11 mouse cellular contexts compared by ENCODE assay signal in the genomic region with DNA sequence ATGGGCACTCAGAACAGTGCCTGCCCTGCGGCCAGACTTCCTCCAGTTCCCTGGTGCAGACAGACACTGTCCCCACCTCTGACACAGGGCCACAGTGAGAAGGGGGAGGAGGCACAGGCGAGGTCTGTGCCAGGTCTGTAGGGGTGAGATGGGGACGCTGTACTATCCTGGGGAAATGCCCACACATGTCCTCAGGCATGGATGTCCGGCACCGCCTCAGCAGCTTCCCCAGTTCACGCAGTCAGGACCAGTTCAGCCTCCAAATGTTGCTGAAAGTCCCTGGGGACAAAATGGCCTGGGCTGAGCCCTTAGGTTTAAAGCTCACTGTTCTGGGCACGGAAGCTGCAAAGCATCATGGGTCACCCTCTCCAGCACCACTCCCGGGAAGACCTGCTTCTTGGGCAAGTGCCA.
DNase-seq lines count a peak whose midpoint lies in the region; ATAC-seq and TF ChIP-seq lines count a peak whose summit lies in the region.
"Had no signal": no experiment of that assay in that cellular context is flagged by ENCODE, and none has a peak within 500 bp of the region (broad histone marks: within the 10 kb centered on the region; RNA-seq: fewer than 3 reads in every experiment).

No protein-coding gene starts in this region.

- H3K9me3 ChIP-seq in liver, postnatal 0 days (ENCODE audit: low read length) = no peaks in the 10 kb centered on the region
- H3K9me3 ChIP-seq in liver, embryonic 12.5 days (replicated peaks) = no peaks in the 10 kb centered on the region
- H3K9me3 ChIP-seq: limb, embryonic 12.5 days had no signal

- H3K27ac ChIP-seq in liver, postnatal 0 days (ENCODE audit: low read depth) = peak overlapping the region; percentile 69; the same call in 1 of the 2 replicates
- H3K27ac ChIP-seq in liver, embryonic 12.5 days = no peak overlapping the region
- H3K27ac ChIP-seq: limb, embryonic 12.5 days had no signal

- H3K4me3 ChIP-seq in liver, postnatal 0 days (ENCODE audit: low read depth, low read length) = no peak overlapping the region
- no peak overlapping the region for H3K4me3 ChIP-seq in liver, embryonic 12.5 days
- H3K4me3 ChIP-seq: limb, embryonic 12.5 days had no signal

- intact Hi-C loops in gastrocnemius, postnatal 14 days (cut with DNase I; ENCODE audit: low total_unique reads) = no loop called here

- TF ChIP-seq CTCF in liver, postnatal 0 days (IDR thresholded peaks at IDR 0.05; ENCODE audit: low read depth) = no peak

- no peak for ATAC-seq in liver, postnatal 0 days
- no peak for ATAC-seq in liver, embryonic 12.5 days

- DNase-seq in gastrocnemius, adult 18-20 months (ENCODE audit: low spot score) = peak; percentile 83
- no peak for DNase-seq in gastrocnemius, postnatal 10 days
- DNase-seq in liver, postnatal 0 days = no peak
- peak; percentile 44 for DNase-seq in gastrocnemius, postnatal 14 days
- peak; percentile 31 for DNase-seq in lung, postnatal 14 days
- no peak for DNase-seq in urinary bladder, postnatal 36 days (ENCODE audit: low spot score in 2 of 2)
- DNase-seq in right cerebral cortex, adult 18-20 months = no peak
- DNase-seq: cerebellum, postnatal 36 days; spleen, adult 18-20 months had no signal

- H3K27me3 ChIP-seq in liver, postnatal 0 days (ENCODE audit: insufficient read depth, low read length) = no peaks in the 10 kb centered on the region
- peaks cover 47% of the 10 kb centered on the region for H3K27me3 ChIP-seq in liver, embryonic 12.5 days (replicated peaks)
- H3K27me3 ChIP-seq: limb, embryonic 12.5 days had no signal

- H3K36me3 ChIP-seq in liver, postnatal 0 days (replicated peaks; ENCODE audit: insufficient read depth, low read length) = no peaks in the 10 kb centered on the region
- H3K36me3 ChIP-seq in liver, embryonic 12.5 days = no peaks in the 10 kb centered on the region
- H3K36me3 ChIP-seq: limb, embryonic 12.5 days had no signal

- WGBS in liver, postnatal 0 days (ENCODE audit: insufficient replicate concordance) = 67% methylated on average over 8 of the region's 8 CpGs
- WGBS in liver, embryonic 12.5 days (ENCODE audit: insufficient replicate concordance) = 69% methylated on average over 8 of the region's 8 CpGs

- no peak overlapping the region for H3K9ac ChIP-seq in liver, postnatal 0 days (replicated peaks)
- H3K9ac ChIP-seq in liver, embryonic 12.5 days = no peak overlapping the region
- H3K9ac ChIP-seq: limb, embryonic 12.5 days had no signal

- H3K4me2 ChIP-seq in liver, postnatal 0 days (ENCODE audit: low read depth, low read length) = no peak overlapping the region
- H3K4me2 ChIP-seq in liver, embryonic 12.5 days = no peak overlapping the region
- H3K4me2 ChIP-seq: limb, embryonic 12.5 days had no signal

- TF ChIP-seq EP300 in liver, postnatal 0 days (IDR thresholded peaks at IDR 0.05; ENCODE audit: low read depth) = no peak

- peaks cover 37% of the 10 kb centered on the region for H3K4me1 ChIP-seq in liver, postnatal 0 days (ENCODE audit: insufficient read depth)
- peaks cover 41% of the 10 kb centered on the region for H3K4me1 ChIP-seq in liver, embryonic 12.5 days

Comparison
In these comparisons a context has a peak if more than half of its experiments do, and no peak if none do; other contexts are left out.
1. DNase-seq: peak in gastrocnemius, adult 18-20 months (single experiment), gastrocnemius, postnatal 14 days (single experiment) and lung, postnatal 14 days (single experiment); none in gastrocnemius, postnatal 10 days (single experiment), liver, postnatal 0 days (single experiment), urinary bladder, postnatal 36 days (0 of 2) and right cerebral cortex, adult 18-20 months (single experiment).